Mouse (Mus musculus) neural tube, embryonic 10.5 days (tissue): ENCODE results near the gene Fam122a.

ENCODE experiments used
- DNase-seq: peaks from one replicate; pipeline ENCODE4 v3.0.0-alpha.2; 2017; ENCODE audit warnings: low spot score; ENCODE audit errors: extremely low spot score

Fam122a gene

GRCm38 (mm10) chr19:24491824-24492223 is 14.7 kb upstream of the Fam122a start:
- no peak for DNase-seq

GRCm38 (mm10) chr19:24490275-24490674 is 13.1 kb upstream of the Fam122a start:
- no peak for DNase-seq

GRCm38 (mm10) chr19:24486433-24487296 is 9.5 kb upstream of the Fam122a start:
- no peak for DNase-seq

GRCm38 (mm10) chr19:24484612-24485194 is 7.5 kb upstream of the Fam122a start:
- no peak for DNase-seq

- DNase-seq, result no peak
These were observed 3.8 kb upstream of the Fam122a start for GRCm38 (mm10) chr19:24480916-24481315.

- peak; percentile 52 for DNase-seq
These were observed 695 bp downstream of the Fam122a start for GRCm38 (mm10) chr19:24476461-24476860.

GRCm38 (mm10) chr19:24475281-24475680 is 1.9 kb downstream of the Fam122a start:
- DNase-seq, result no peak

- DNase-seq, result no peak
These were observed 4.6 kb downstream of the Fam122a start for GRCm38 (mm10) chr19:24472512-24472911.

GRCm38 (mm10) chr19:24471538-24471937 is 5.6 kb downstream of the Fam122a start:
- DNase-seq, result no peak

GRCm38 (mm10) chr19:24469216-24469615 is 7.9 kb downstream of the Fam122a start:
- no peak for DNase-seq

- DNase-seq, result no peak
These were observed 8.5 kb downstream of the Fam122a start for GRCm38 (mm10) chr19:24468616-24469015.

GRCm38 (mm10) chr19:24463011-24463410 is 14.1 kb downstream of the Fam122a start:
- no peak for DNase-seq

- no peak for DNase-seq
These were observed 20.4 kb downstream of the Fam122a start for GRCm38 (mm10) chr19:24456591-24457231.

GRCm38 (mm10) chr19:24455249-24455960 is 21.8 kb downstream of the Fam122a start:
- DNase-seq, result no peak

- DNase-seq, result no peak
These were observed 22.7 kb downstream of the Fam122a start for GRCm38 (mm10) chr19:24454451-24454850.

- DNase-seq, result peak; percentile 22
These were observed 23.8 kb downstream of the Fam122a start for GRCm38 (mm10) chr19:24453379-24453778.

GRCm38 (mm10) chr19:24452441-24452898 is 24.7 kb downstream of the Fam122a start:
- peak; percentile 37 for DNase-seq

GRCm38 (mm10) chr19:24451626-24452025 is 25.5 kb downstream of the Fam122a start:
- no peak for DNase-seq

- DNase-seq, result no peak
These were observed 26.4 kb downstream of the Fam122a start for GRCm38 (mm10) chr19:24450740-24451139.

GRCm38 (mm10) chr19:24444322-24444721 is 32.8 kb downstream of the Fam122a start:
- no peak for DNase-seq

- no peak for DNase-seq
These were observed 37.4 kb downstream of the Fam122a start for GRCm38 (mm10) chr19:24439715-24440114.
